Mouse (Mus musculus) urinary bladder, postnatal 10 days (tissue): ENCODE results near the gene Gm43302.
"Not testable (repeated sequence)": the region's sequence is repeated elsewhere in the genome, so short reads cannot be mapped to it uniquely, and the experiment has no call there.

Experiments used
- DNase-seq: peaks from one replicate; pipeline ENCODE4 v3.0.0; 2022; ENCODE audit warnings: low spot score

The Gm43302 gene

DNA sequence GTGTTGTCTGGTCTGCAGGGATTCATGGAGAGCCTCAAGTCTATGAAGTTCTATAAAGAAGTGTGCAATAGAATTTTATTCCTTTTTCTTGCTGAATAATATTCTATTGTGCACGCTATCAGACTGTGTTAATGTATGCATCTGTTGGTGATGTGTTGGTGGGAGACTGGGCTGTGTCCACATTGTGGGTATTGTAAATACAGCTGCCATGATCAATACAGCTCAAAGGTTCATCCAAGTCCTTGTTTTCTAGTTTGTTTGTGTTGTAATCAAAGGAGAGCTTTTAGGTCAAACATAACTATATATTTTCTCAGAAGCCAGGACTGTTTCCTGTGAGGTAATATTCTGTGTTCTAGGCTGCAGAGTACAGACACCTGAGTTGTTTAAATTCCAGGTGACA lies 94.3 kb downstream of the Gm43302 start:
- DNase-seq: not testable (repeated sequence)

DNA sequence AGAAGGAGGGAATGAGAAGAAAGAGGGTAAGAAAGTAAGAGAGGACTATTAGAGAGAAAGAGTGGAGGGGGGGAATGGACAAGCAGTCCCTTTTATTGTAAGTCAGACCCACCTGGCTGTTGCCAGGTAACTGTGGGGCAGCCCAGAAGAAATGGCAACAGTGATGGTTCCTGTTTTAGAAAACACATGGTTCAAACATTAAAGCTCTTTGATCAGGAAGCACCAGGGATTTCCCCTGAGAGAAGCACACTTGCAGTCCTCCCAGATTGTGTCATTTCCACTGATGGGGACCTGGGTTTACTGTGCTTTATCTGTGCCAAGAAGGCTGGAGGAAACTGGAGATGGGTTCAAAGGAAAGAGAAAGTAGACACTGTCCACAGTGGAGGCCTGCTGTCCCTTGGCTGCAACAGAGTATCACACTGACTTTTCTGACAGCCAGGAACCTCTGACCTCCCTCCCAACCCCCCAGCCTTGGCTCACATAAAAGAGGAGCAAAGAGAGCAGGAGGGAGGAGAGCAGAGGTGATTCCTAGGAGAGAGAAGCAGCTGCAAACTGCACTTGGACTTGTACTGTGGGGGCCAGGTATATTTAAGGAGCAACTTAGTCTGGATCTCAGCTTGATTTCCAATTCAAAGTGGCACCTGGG lies 95.5 kb downstream of the Gm43302 start:
- not testable (repeated sequence) for DNase-seq

DNA sequence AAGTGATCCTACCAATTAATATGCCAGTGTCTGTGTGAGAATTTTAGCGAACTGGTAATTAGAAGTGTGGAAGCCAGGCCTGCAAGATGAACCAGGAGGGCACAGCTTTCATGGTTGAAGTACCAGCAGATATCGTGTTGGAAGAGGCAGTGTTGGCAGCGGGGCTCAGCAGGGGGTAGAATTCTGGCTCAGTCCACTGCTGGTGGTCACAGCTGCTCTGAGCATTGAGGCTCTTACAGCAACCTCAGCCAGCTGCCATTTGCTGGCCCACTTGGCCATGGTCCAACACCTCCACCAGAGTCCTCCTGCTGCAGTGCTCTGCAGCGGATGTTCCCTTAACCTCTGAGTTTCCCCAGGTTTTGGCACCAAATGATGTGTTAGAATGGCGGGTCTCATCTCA lies 97.2 kb downstream of the Gm43302 start:
- not testable (repeated sequence) for DNase-seq

DNA sequence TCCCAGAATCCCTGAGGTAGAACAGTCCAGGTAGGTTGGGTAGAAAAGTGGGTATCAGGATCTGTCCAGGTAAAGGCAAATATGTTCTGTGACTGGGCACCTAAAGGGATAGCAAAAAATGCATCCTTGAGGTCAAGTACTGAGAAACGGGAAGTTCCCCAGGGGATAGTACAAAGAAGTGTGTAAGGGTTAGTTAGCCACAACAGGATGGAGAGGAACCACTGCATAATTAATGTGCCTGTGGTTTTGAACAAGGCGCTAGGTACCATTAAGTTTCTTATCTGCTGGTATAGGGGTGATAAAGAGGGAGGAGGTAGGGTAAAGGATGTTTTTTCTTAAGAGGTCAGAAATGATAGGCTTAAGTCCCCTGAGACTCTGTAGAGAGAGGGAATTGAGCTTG lies 101.0 kb downstream of the Gm43302 start:
- DNase-seq: not testable (repeated sequence)

DNA sequence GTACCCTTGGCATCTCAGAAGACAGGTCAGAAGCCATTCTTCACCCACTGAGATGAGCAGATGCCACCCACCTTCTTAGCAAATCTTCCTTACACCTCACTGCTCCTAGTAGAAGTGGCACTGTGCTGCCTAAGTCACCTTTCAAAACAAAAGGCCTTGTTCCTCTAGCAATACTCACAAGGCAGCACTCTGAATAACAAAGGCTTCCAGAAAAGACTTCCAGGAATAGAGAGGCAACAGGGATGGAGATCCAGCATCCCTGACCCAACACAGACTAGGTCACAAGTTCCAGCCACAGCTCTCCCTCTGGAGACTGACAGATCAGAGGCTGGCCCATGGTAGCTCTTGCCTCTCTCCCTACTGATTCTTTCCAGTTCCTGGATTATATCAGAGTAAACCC lies 112.0 kb downstream of the Gm43302 start:
- DNase-seq: no peak
